Mouse (Mus musculus): ENCODE measurements around the gene Slc4a8. TPM values are rescaled to one million over a fixed set of nuclear protein-coding genes. Genes with fewer than 3 reads are reported as not detected.
A peak's percentile ranks its signal among the peaks of the same experiment; 100 is the strongest.

The Slc4a8 gene
- polyA plus RNA-seq, 1 experiment from 2014 or later = 2.5 TPM

DNA sequence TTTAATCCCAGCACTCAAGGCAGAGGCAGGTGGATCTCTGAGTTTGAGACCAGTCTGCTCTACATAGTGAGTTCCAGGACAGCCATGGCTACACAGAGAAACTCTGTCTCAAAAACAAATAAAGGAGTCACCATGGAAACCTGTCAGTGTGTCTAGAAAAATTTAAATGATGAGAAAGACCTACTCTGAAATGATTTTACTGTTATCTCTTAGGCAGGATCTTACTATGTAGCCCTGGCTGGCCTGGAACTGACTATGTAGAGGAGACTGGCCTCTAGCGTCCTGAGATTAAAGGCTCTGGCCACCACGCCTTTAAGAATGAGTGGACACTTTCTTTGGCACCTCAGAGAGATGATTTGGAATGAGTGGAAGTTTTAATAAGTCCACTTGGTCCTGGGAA, 9.1 kb upstream of the Slc4a8 start:
- Histone ChIP-seq H3K27ac (ENCODE audit: low read length) (no peak overlapping the region), H3K36me3 (ENCODE audit: control insufficient read depth, insufficient read depth, low read length) (no peaks in the 10 kb centered on the region), H3K4me2 (ENCODE audit: low read depth, low read length) (no peak overlapping the region), H3K9me3 (ENCODE audit: control insufficient read depth, low read length) (no peaks in the 10 kb centered on the region), H3K9ac (ENCODE audit: low read length) (no peak overlapping the region), H3K4me1 (replicated peaks; ENCODE audit: control insufficient read depth, insufficient read depth, low read length) (peaks cover 6% of the 10 kb centered on the region), H3K27me3 (ENCODE audit: control insufficient read depth, insufficient read depth, low read depth, low read length) (peaks cover 17% of the 10 kb centered on the region; the same call in 1 of the 2 replicates), H3K4me3 (ENCODE audit: low read length) (no peak overlapping the region)
- no peak for ATAC-seq (ENCODE audit: low read depth)
- 69% methylated on average over 2 of the region's 2 CpGs for WGBS

- H3K9me3 ChIP-seq (ENCODE audit: control insufficient read depth, low read length) = no peaks in the 10 kb centered on the region
- ATAC-seq (ENCODE audit: low read depth) = no peak
- H3K4me1 ChIP-seq (replicated peaks; ENCODE audit: control insufficient read depth, insufficient read depth, low read length) = no peaks in the 10 kb centered on the region; the same call in none of the 2 replicates
- H3K9ac ChIP-seq (ENCODE audit: low read length) = no peak overlapping the region
- peaks cover 17% of the 10 kb centered on the region; the same call in 1 of the 2 replicates for H3K27me3 ChIP-seq (ENCODE audit: control insufficient read depth, insufficient read depth, low read depth, low read length)
- no peak overlapping the region for H3K4me2 ChIP-seq (ENCODE audit: low read depth, low read length)
- no peak overlapping the region for H3K4me3 ChIP-seq (ENCODE audit: low read length)
- no peaks in the 10 kb centered on the region for H3K36me3 ChIP-seq (ENCODE audit: control insufficient read depth, insufficient read depth, low read length)
- 36% methylated on average over 5 of the region's 5 CpGs for WGBS
- no peak overlapping the region for H3K27ac ChIP-seq (ENCODE audit: low read length)
These were observed 8.5 kb upstream of the Slc4a8 start for GRCm38 (mm10) chr15:100753045-100753444.

GRCm38 (mm10) chr15:100754041-100754440, 7.5 kb upstream of the Slc4a8 start:
- no peak for ATAC-seq (ENCODE audit: low read depth)
- WGBS = 39% methylated on average over 7 of the region's 7 CpGs
- Histone ChIP-seq H3K27ac (ENCODE audit: low read length) (no peak overlapping the region), H3K36me3 (ENCODE audit: control insufficient read depth, insufficient read depth, low read length) (no peaks in the 10 kb centered on the region), H3K9me3 (ENCODE audit: control insufficient read depth, low read length) (no peaks in the 10 kb centered on the region), H3K4me1 (replicated peaks; ENCODE audit: control insufficient read depth, insufficient read depth, low read length) (no peaks in the 10 kb centered on the region; the same call in 1 of the 2 replicates), H3K4me2 (ENCODE audit: low read depth, low read length) (no peak overlapping the region), H3K27me3 (ENCODE audit: control insufficient read depth, insufficient read depth, low read depth, low read length) (peaks cover 11% of the 10 kb centered on the region; the same call in 1 of the 2 replicates), H3K4me3 (ENCODE audit: low read length) (no peak overlapping the region), H3K9ac (ENCODE audit: low read length) (no peak overlapping the region)

GRCm38 (mm10) chr15:100754805-100755497, 6.6 kb upstream of the Slc4a8 start:
- H3K4me3 ChIP-seq (ENCODE audit: low read length) = no peak overlapping the region
- H3K4me1 ChIP-seq (replicated peaks; ENCODE audit: control insufficient read depth, insufficient read depth, low read length) = no peaks in the 10 kb centered on the region; the same call in 1 of the 2 replicates
- H3K9me3 ChIP-seq (ENCODE audit: control insufficient read depth, low read length) = no peaks in the 10 kb centered on the region
- ATAC-seq (ENCODE audit: low read depth) = peak; percentile 70
- peaks cover 11% of the 10 kb centered on the region; the same call in 1 of the 2 replicates for H3K27me3 ChIP-seq (ENCODE audit: control insufficient read depth, insufficient read depth, low read depth, low read length)
- peak overlapping the region; percentile 30 for H3K4me2 ChIP-seq (ENCODE audit: low read depth, low read length)
- no peaks in the 10 kb centered on the region for H3K36me3 ChIP-seq (ENCODE audit: control insufficient read depth, insufficient read depth, low read length)
- WGBS = 7% methylated on average over 11 of the region's 11 CpGs
- peak overlapping the region; percentile 57 for H3K27ac ChIP-seq (ENCODE audit: low read length)
- H3K9ac ChIP-seq (ENCODE audit: low read length) = no peak overlapping the region; the same call in 1 of the 2 replicates

GRCm38 (mm10) chr15:100755498-100755859, 6.1 kb upstream of the Slc4a8 start:
- Histone ChIP-seq H3K9me3 (ENCODE audit: control insufficient read depth, low read length) (no peaks in the 10 kb centered on the region), H3K27ac (ENCODE audit: low read length) (peak overlapping the region; percentile 57), H3K4me1 (replicated peaks; ENCODE audit: control insufficient read depth, insufficient read depth, low read length) (no peaks in the 10 kb centered on the region; the same call in 1 of the 2 replicates), H3K4me3 (ENCODE audit: low read length) (no peak overlapping the region), H3K27me3 (ENCODE audit: control insufficient read depth, insufficient read depth, low read depth, low read length) (peaks cover 10% of the 10 kb centered on the region), H3K4me2 (ENCODE audit: low read depth, low read length) (peak overlapping the region; percentile 30), H3K9ac (ENCODE audit: low read length) (no peak overlapping the region), H3K36me3 (ENCODE audit: control insufficient read depth, insufficient read depth, low read length) (no peaks in the 10 kb centered on the region)
- 31% methylated on average over 7 of the region's 8 CpGs for WGBS
- ATAC-seq (ENCODE audit: low read depth) = no peak

DNA sequence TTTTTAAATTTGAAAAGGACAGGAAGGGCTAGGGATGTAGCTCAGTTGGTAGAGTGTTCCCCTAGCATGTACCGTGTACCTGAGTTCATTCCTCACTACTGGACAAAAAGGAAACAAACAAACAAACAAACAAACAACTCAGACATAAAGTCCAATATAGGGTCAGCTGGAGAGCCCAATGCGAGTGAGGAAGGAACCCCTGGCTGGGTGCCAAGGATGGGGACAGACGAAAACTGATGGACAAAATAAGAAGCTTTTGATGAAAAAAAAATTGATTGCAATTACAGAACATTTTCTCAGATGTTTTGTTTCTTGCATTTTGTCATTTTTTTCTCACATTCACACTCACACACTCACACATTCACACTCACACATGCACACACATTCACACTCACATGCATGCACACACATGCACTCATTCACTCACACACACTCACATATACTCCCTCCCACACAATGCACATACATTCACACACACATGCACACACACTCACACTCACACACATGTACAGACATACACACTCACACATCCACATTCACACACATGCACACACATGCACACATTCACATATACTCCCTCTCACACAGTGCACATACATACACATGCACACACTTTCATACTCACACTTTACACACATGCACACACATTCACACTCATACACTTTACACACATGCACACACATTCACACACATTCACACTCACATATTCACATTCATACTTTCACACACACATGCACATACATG, 5.5 kb upstream of the Slc4a8 start:
- 44% methylated on average over 3 of the region's 3 CpGs for WGBS
- Histone ChIP-seq H3K4me2 (ENCODE audit: low read depth, low read length) (no peak overlapping the region), H3K27ac (ENCODE audit: low read length) (no peak overlapping the region), H3K36me3 (ENCODE audit: control insufficient read depth, insufficient read depth, low read length) (no peaks in the 10 kb centered on the region), H3K4me3 (ENCODE audit: low read length) (no peak overlapping the region), H3K9me3 (ENCODE audit: control insufficient read depth, low read length) (no peaks in the 10 kb centered on the region), H3K9ac (ENCODE audit: low read length) (no peak overlapping the region), H3K4me1 (replicated peaks; ENCODE audit: control insufficient read depth, insufficient read depth, low read length) (peaks cover 2% of the 10 kb centered on the region), H3K27me3 (ENCODE audit: control insufficient read depth, insufficient read depth, low read depth, low read length) (peaks cover 12% of the 10 kb centered on the region)
- ATAC-seq (ENCODE audit: low read depth) = no peak

GRCm38 (mm10) chr15:100757527-100757978, 4.0 kb upstream of the Slc4a8 start:
- Histone ChIP-seq H3K9ac (ENCODE audit: low read length) (no peak overlapping the region), H3K9me3 (ENCODE audit: control insufficient read depth, low read length) (no peaks in the 10 kb centered on the region), H3K4me3 (ENCODE audit: low read length) (no peak overlapping the region), H3K4me2 (ENCODE audit: low read depth, low read length) (no peak overlapping the region), H3K4me1 (replicated peaks; ENCODE audit: control insufficient read depth, insufficient read depth, low read length) (peaks cover 8% of the 10 kb centered on the region), H3K36me3 (ENCODE audit: control insufficient read depth, insufficient read depth, low read length) (no peaks in the 10 kb centered on the region), H3K27me3 (ENCODE audit: control insufficient read depth, insufficient read depth, low read depth, low read length) (peaks cover 22% of the 10 kb centered on the region), H3K27ac (ENCODE audit: low read length) (no peak overlapping the region)
- 0 out of 2 replicates have a peak, but pooled peaks have one; percentile 9 for ATAC-seq (ENCODE audit: low read depth)
- WGBS = 2% methylated on average over 7 of the region's 7 CpGs

DNA sequence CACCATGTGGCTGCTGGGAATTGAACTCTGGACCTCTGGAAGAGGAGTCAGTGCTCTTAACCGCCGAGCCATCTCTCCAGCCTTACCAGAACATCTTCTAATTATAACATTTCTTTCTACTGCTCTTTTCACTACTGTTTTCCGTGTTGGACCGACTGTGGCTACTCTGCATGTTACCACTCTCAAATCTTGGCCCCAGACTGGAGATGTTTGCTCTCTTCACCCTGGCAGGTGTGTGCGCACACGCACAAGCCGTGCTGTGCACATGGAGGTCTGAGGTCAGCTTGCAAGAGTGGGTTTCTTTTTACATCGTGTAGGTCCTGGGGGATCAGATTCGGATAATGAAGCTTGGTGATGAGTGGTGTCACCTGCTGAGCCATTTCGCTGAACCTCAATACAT, 2.3 kb upstream of the Slc4a8 start:
- Histone ChIP-seq H3K9ac (ENCODE audit: low read length) (no peak overlapping the region), H3K27me3 (ENCODE audit: control insufficient read depth, insufficient read depth, low read depth, low read length) (peaks cover 31% of the 10 kb centered on the region), H3K4me3 (ENCODE audit: low read length) (no peak overlapping the region), H3K27ac (ENCODE audit: low read length) (no peak overlapping the region), H3K9me3 (ENCODE audit: control insufficient read depth, low read length) (no peaks in the 10 kb centered on the region), H3K36me3 (ENCODE audit: control insufficient read depth, insufficient read depth, low read length) (no peaks in the 10 kb centered on the region), H3K4me1 (replicated peaks; ENCODE audit: control insufficient read depth, insufficient read depth, low read length) (peaks cover 8% of the 10 kb centered on the region), H3K4me2 (ENCODE audit: low read depth, low read length) (no peak overlapping the region)
- WGBS = 71% methylated on average over 10 of the region's 10 CpGs
- no peak for ATAC-seq (ENCODE audit: low read depth)

DNA sequence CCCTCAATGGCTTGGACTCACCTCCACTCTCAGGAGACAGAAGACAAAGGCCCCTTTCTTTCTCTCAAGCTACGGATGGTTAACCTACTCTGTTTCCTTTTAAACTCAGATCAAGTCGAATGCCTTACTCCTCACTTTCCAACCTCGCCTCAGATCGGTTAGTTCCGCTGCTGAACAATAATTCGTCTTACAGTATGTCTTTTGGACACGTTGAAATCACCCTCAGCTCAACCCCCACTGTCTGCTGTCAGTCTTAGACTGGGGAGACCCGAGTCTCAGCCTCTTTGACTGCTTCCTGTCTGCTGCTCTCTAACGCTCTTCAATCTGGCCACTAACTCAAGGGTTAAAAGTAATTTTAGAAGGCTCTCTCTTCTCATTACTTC, 520 bp upstream of the Slc4a8 start:
- peaks cover 8% of the 10 kb centered on the region for H3K4me1 ChIP-seq (replicated peaks; ENCODE audit: control insufficient read depth, insufficient read depth, low read length)
- H3K4me3 ChIP-seq (ENCODE audit: low read length) = peak overlapping the region; percentile 57
- H3K9me3 ChIP-seq (ENCODE audit: control insufficient read depth, low read length) = no peaks in the 10 kb centered on the region
- H3K27ac ChIP-seq (ENCODE audit: low read length) = no peak overlapping the region
- ATAC-seq (ENCODE audit: low read depth) = no peak
- H3K4me2 ChIP-seq (ENCODE audit: low read depth, low read length) = peak overlapping the region; percentile 91
- H3K36me3 ChIP-seq (ENCODE audit: control insufficient read depth, insufficient read depth, low read length) = no peaks in the 10 kb centered on the region
- H3K27me3 ChIP-seq (ENCODE audit: control insufficient read depth, insufficient read depth, low read depth, low read length) = peaks cover 46% of the 10 kb centered on the region
- 10% methylated on average over 9 of the region's 9 CpGs for WGBS
- H3K9ac ChIP-seq (ENCODE audit: low read length) = no peak overlapping the region
